Mouse (Mus musculus) stomach, postnatal 0 days (tissue): ENCODE measurements at regions not wholly inside any gene's neighbourhood (a gene's known extent, or its start where the extent isn't known, plus 50 kb on each side); places are given as distances from the start of the nearest gene placed in this dataset.

Experiments used
- ATAC-seq: fragments of 200-750 bp; cut with Nextera tagmentation; 2 replicates; pipeline ENCODE4 v1.8.0; 2017; ENCODE audit not compliant: low FRiP score, low TSS enrichment
- DNase-seq: peaks from one replicate; pipeline ENCODE4 v3.0.0-alpha.2; 2016; ENCODE audit warnings: low spot score
- H3K27ac ChIP-seq: fragments of 300-500 bp; sonication (generic); replicated peaks from 2 replicates; pipeline ENCODE4 v1.5.1; 2014; ENCODE audit warnings: mild to moderate bottlenecking, control low read depth
- H3K27me3 ChIP-seq: fragments of 300-500 bp; sonication (generic); 2 replicates; pipeline ENCODE4 v1.6.1; 2014; ENCODE audit warnings: low read length; ENCODE audit not compliant: control insufficient read depth, insufficient read depth
- H3K36me3 ChIP-seq: fragments of 300-500 bp; sonication (generic); 2 replicates; pipeline ENCODE4 v1.6.1; 2014; ENCODE audit warnings: low read length, mixed read lengths; ENCODE audit not compliant: control insufficient read depth, insufficient read depth
- H3K4me1 ChIP-seq: fragments of 300-500 bp; sonication (generic); replicated peaks from 2 replicates; pipeline ENCODE4 v1.6.1; 2014; ENCODE audit warnings: antibody characterized with exemption; ENCODE audit not compliant: control insufficient read depth, insufficient read depth
- H3K4me2 ChIP-seq: fragments of 300-500 bp; sonication (generic); replicated peaks from 2 replicates; pipeline ENCODE4 v1.6.1; 2014; ENCODE audit warnings: low read depth, mild to moderate bottlenecking, control low read depth, moderate library complexity
- H3K4me3 ChIP-seq: fragments of 300-500 bp; sonication (generic); 2 replicates; pipeline ENCODE4 v1.5.1; 2014; ENCODE audit warnings: low read depth, low read length, control low read depth
- H3K9ac ChIP-seq: fragments of 300-500 bp; sonication (generic); 2 replicates; pipeline ENCODE4 v1.6.1; 2014; ENCODE audit warnings: mild to moderate bottlenecking, low read length, control low read depth, mixed read lengths
- H3K9me3 ChIP-seq: fragments of 300-500 bp; sonication (generic); 2 replicates; pipeline ENCODE4 v1.6.1; 2016; ENCODE audit warnings: low read length; ENCODE audit not compliant: control insufficient read depth
- CTCF ChIP-seq: IDR thresholded peaks from 2 replicates; pipeline ENCODE4 v1.5.1; 2016; ENCODE audit warnings: antibody characterized with exemption, low read depth, mild to moderate bottlenecking, moderate library complexity
- EP300 ChIP-seq: optimal IDR thresholded peaks from 2 replicates; pipeline ENCODE3; 2016; ENCODE audit warnings: antibody characterized with exemption
- WGBS: fragments of 180-500 bp; shearing (Covaris S2); extraction: QIAGEN DNeasy Blood & Tissue Kit; methylation state at CpG from one replicate; pipeline ENCODE4 v1.1.7; 2014; 5-methylcytosine and 5-hydroxymethylcytosine counted together

DNA sequence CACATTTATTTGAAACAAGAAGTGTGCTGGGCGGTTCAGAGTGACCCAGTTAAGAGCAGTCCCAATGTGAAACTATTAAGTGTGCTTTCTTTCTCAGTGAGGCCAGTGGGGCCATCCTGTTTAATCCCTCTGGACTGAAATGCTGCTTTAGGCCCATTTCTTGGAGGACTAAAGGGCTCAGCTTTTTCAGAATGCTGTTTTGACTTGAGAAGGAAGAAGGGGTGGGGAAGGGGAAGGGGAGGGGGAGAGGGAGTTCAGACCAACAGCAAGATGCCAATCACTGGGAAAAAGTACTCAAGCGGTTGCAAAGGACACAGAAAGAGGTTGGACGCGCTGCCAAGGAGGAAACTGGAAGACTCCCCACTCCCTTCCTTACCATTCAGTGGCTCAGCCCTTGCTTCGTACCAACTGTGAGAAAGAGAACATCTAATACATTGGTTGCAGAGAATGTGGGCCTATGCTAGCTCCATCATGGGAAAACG lies 113.1 kb downstream of the Tmco5 start:
- no peak for ATAC-seq
- no peak overlapping the region for H3K9ac ChIP-seq
- H3K27me3 ChIP-seq, result no peaks in the 10 kb centered on the region
- DNase-seq, result no peak
- TF ChIP-seq EP300 (no peak), CTCF (no peak)
- H3K36me3 ChIP-seq, result no peaks in the 10 kb centered on the region
- H3K4me3 ChIP-seq, result no peak overlapping the region
- 81% methylated on average over 6 of the region's 6 CpGs for WGBS
- H3K27ac ChIP-seq, result no peak overlapping the region
- no peaks in the 10 kb centered on the region for H3K4me1 ChIP-seq
- H3K4me2 ChIP-seq, result no peak overlapping the region
- H3K9me3 ChIP-seq, result no peaks in the 10 kb centered on the region

DNA sequence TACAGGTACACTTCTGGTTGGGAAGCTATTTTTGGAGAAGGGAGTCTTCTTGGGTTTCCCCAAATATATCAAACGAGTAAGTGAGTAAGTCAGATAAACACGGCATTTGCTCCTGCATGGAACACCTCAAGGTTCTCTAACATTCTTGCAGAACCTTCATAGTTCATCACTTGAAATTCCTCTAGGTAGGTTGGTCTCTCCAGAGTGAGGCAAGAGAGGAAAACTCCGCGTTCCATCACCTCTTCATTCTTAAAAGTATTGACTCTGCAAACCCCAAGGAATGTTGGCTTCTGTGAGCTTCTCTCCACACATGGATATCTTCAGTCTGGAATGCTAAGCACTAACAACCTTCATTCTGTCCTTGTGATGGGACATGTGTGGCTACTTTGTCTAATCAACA lies 115.2 kb downstream of the Tmco5 start:
- Histone ChIP-seq H3K4me2 (no peak overlapping the region), H3K9ac (no peak overlapping the region), H3K36me3 (no peaks in the 10 kb centered on the region), H3K4me1 (no peaks in the 10 kb centered on the region), H3K27me3 (no peaks in the 10 kb centered on the region), H3K4me3 (no peak overlapping the region), H3K9me3 (no peaks in the 10 kb centered on the region), H3K27ac (no peak overlapping the region)
- no peak for TF ChIP-seq EP300
- no peak for TF ChIP-seq CTCF
- DNase-seq (no peak), ATAC-seq (no peak)
- WGBS, result 74% methylated on average over 4 of the region's 4 CpGs

GRCm38 (mm10) chr2:116996302-116996701 lies 117.8 kb downstream of the Tmco5 start:
- WGBS, result 79% methylated on average over 6 of the region's 6 CpGs
- H3K27ac ChIP-seq, result no peak overlapping the region
- H3K9ac ChIP-seq, result no peak overlapping the region
- H3K4me3 ChIP-seq, result no peak overlapping the region
- no peaks in the 10 kb centered on the region for H3K36me3 ChIP-seq
- ATAC-seq, result no peak
- no peaks in the 10 kb centered on the region for H3K9me3 ChIP-seq
- no peak for DNase-seq
- H3K4me2 ChIP-seq, result no peak overlapping the region
- H3K4me1 ChIP-seq, result no peaks in the 10 kb centered on the region
- no peaks in the 10 kb centered on the region for H3K27me3 ChIP-seq
- TF ChIP-seq EP300 (no peak), CTCF (no peak)

DNA sequence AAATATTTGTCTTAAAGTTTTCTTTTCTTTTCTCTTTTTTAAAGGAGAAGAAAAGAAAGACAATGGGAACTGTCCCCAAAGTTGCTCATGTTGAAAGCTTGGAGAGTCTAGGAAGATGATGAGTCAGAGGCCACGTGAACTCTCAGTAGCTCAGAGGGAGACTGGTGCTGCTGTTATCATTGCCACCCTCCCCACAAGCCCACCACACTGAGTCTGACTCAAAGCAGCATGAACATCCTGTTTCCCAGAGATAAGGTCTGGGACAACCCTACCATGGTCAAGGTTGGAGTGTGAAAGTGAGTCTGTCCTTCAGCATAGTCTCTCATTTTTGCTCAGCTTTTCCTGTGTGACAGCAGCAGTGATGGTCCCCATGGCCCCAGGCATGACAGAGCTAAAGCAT lies 120.3 kb downstream of the Tmco5 start:
- no peak overlapping the region for H3K4me2 ChIP-seq
- H3K4me3 ChIP-seq, result no peak overlapping the region
- 65% methylated on average over 1 of the region's 1 CpGs for WGBS
- no peak overlapping the region for H3K9ac ChIP-seq
- no peaks in the 10 kb centered on the region for H3K27me3 ChIP-seq
- no peaks in the 10 kb centered on the region for H3K4me1 ChIP-seq
- DNase-seq, result no peak
- no peak for ATAC-seq
- no peaks in the 10 kb centered on the region for H3K36me3 ChIP-seq
- no peaks in the 10 kb centered on the region for H3K9me3 ChIP-seq
- no peak overlapping the region for H3K27ac ChIP-seq
- TF ChIP-seq CTCF, result no peak
- TF ChIP-seq EP300, result no peak

GRCm38 (mm10) chr2:116999592-116999991 lies 121.1 kb downstream of the Tmco5 start:
- H3K4me1 ChIP-seq, result no peaks in the 10 kb centered on the region
- ATAC-seq (no peak), DNase-seq (no peak)
- no peaks in the 10 kb centered on the region for H3K36me3 ChIP-seq
- H3K9me3 ChIP-seq, result no peaks in the 10 kb centered on the region
- H3K4me3 ChIP-seq, result no peak overlapping the region
- H3K27ac ChIP-seq, result no peak overlapping the region
- WGBS, result 66% methylated on average over 5 of the region's 5 CpGs
- H3K4me2 ChIP-seq, result no peak overlapping the region
- TF ChIP-seq EP300 (no peak), CTCF (no peak)
- H3K9ac ChIP-seq, result no peak overlapping the region
- H3K27me3 ChIP-seq, result no peaks in the 10 kb centered on the region

DNA sequence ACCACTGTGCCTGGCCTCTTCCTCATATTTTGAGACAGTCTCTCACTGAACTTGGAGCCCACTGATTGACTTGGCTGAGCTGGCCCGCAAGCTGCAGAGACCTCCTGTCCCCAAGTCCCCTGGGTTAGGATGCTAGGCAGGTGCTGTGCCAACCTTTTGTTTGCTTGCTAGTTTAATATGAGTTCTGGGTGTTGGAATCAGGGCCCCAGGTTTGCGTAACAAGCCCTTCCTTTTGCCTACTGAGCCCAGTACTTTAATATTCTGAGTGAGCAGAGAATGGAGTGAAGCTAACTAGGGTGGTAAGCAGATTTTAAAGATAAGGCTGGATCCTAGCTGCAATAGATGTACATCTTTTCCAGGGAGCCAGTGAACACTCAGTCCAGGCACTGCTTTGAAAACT lies 117.2 kb upstream of the Spred1 start:
- TF ChIP-seq CTCF (no peak), EP300 (no peak)
- 92% methylated on average over 2 of the region's 2 CpGs for WGBS
- H3K27me3 ChIP-seq, result no peaks in the 10 kb centered on the region
- H3K36me3 ChIP-seq, result no peaks in the 10 kb centered on the region
- no peaks in the 10 kb centered on the region for H3K4me1 ChIP-seq
- no peak overlapping the region for H3K27ac ChIP-seq
- no peaks in the 10 kb centered on the region for H3K9me3 ChIP-seq
- no peak overlapping the region for H3K4me3 ChIP-seq
- H3K4me2 ChIP-seq, result no peak overlapping the region
- ATAC-seq (no peak), DNase-seq (no peak)
- H3K9ac ChIP-seq, result no peak overlapping the region
